Mouse (Mus musculus) bone marrow, adult 2 months (tissue): Measurements from ENCODE around the gene Dlk1. TPM values are rescaled to one million over a fixed set of nuclear protein-coding genes. Genes with fewer than 3 reads are reported as not detected.
A peak's percentile ranks its signal among the peaks of the same experiment; 100 is the strongest.

ENCODE experiments used
- H3K27ac ChIP-seq: fragments of 200-500 bp; 2 replicates; pipeline ENCODE4 v1.5.1; 2012; ENCODE audit warnings: low read depth, mild to moderate bottlenecking, control low read depth, inconsistent platforms, low read length; ENCODE audit not compliant: control insufficient read depth, poor library complexity, insufficient read depth
- H3K4me1 ChIP-seq: fragments of 200-500 bp; 2 replicates; pipeline ENCODE4 v1.6.1; 2011; ENCODE audit warnings: low read length; ENCODE audit not compliant: control insufficient read depth, insufficient read depth
- H3K4me3 ChIP-seq: fragments of 200-500 bp; replicated peaks from 2 replicates; pipeline ENCODE3; 2011; ENCODE audit warnings: mild to moderate bottlenecking, low read depth, low read length, control low read depth; ENCODE audit not compliant: control insufficient read depth
- CTCF ChIP-seq: fragments of 200-500 bp; IDR thresholded peaks from 2 replicates; pipeline ENCODE4 v1.5.1; 2011; ENCODE audit warnings: low read length, control low read depth; ENCODE audit not compliant: control insufficient read depth, insufficient read depth
- POLR2A ChIP-seq: fragments of 200-500 bp; IDR thresholded peaks from 2 replicates; pipeline ENCODE4 v1.6.1; 2011; ENCODE audit warnings: low read depth, mild to moderate bottlenecking, control low read depth, low read length, borderline replicate concordance; ENCODE audit not compliant: control insufficient read depth
- WGBS: fragments of 180-500 bp; shearing (Covaris S2); methylation state at CpG from one replicate; pipeline ENCODE4 v1.1.7; 2018; 5-methylcytosine and 5-hydroxymethylcytosine counted together
- polyA plus RNA-seq: library from polyadenylated mRNA; stranded (reverse); fragments of >200 nt; gene quantifications from 2 replicates; pipeline ENCODE4 v1.2.4, GENCODE M21; 2011; ENCODE audit warnings: low replicate concordance; ENCODE audit not compliant: missing spikeins, insufficient read depth, insufficient read length

Gene Dlk1
- polyA plus RNA-seq, 1 experiment, result 3.6 TPM

DNA sequence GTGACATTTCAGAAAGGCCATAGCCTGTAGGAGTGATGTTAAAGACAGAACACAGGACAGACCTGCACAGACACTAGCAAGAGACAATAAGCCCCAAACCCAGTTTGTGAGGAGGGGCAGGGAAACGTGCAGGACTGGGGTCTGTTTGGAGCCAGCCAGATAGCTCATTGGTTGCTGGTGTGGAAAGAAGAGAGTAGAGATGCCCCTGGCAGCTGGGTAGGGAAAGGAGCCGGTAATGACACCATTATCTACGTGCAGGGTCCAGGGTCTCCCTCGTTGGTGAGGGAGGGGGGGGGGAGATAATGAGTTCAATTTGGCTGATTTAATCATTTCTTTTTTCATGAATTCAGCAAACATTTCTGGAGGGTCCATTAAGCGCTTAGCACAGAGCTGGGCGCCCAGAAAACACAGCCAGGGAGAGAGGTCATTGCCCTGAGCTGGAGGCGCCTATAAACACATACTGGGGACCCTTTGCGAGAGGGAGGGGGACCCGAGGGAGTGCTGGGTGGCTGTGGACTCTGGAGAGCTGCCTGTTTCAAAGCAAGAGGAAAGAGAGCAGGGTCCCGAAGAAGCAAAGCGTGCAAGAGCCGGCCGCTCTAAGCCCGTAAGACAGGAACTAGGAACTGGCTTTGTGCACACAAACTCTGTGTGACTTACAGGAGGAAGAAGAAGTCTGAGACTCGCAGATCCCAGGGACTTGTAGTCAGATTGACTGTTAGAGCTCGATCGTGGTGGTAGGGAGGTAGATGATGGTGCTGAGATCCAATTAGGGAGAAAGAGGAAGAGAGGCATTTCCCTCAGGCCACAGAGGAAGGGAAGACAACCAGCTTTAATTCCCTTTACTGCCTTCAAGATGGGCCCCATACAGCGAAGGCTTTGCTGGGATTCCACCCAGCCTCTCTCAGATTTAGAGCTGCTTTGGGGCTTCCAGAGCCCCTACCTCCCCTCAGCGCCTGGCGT, 56.2 kb downstream of the Dlk1 start:
- WGBS, result 28% methylated on average over 20 of the region's 20 CpGs
- Histone ChIP-seq H3K4me1 (peaks cover 7% of the 10 kb centered on the region), H3K4me3 (no peak overlapping the region), H3K27ac (peak overlapping the region; percentile 68)
- TF ChIP-seq POLR2A (no peak), CTCF (no peak)

DNA sequence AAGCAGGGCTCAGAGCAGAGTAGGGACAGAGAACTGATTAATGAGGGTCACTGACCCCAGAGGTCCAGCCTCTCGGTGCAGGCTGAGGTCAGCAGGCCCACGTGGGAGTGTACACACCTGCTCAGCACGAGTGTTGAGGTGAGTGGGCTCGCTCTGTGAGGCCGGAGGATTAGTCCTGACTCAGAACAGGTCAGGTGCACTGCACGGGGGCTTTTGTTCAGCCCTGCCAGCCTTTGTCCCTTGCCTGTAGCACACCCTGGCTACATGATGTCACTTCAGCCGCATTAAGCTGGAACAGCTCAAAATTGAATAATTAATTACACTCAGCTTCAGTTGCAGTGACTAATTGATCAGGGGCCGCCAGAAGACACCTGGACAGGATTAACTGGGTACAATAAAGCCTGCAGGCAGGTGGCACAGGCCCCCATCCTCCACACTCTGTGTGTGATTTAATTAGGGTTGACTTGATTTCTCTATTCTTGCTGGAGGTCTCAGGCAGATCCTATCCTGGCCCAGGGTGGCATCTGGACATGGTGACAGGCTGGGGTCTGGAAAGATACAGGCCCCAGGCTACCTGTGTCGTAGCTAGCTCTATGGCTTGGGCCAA, 57.0 kb downstream of the Dlk1 start:
- Histone ChIP-seq H3K4me1 (peaks cover 7% of the 10 kb centered on the region), H3K27ac (peak overlapping the region; percentile 68)
- WGBS, result 72% methylated on average over 9 of the region's 9 CpGs

DNA sequence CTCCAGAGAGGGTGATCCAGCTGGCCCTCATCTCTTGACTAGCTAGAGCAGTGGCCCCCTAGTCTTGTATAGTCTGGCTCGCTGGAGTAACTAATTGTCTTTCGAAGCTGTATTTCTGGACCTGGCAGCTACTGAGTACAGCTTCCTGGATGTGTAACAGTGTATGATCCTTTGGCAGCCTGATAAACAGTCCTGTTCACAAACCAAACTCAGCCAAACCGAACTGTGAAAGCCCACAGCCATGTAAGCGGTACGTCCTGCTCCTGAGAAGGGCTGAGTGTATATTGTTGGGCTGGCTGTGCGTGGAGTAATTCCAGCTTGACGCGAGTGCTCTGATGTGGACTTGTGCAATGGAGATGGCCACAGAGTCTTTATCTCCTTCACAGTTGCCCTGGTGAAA, 57.6 kb downstream of the Dlk1 start:
- H3K27ac ChIP-seq, result no peak overlapping the region

More for the DNA sequence above, 57.0 kb downstream of the Dlk1 start:
- no peak overlapping the region for H3K4me3 ChIP-seq
- TF ChIP-seq POLR2A (no peak), CTCF (no peak)

DNA sequence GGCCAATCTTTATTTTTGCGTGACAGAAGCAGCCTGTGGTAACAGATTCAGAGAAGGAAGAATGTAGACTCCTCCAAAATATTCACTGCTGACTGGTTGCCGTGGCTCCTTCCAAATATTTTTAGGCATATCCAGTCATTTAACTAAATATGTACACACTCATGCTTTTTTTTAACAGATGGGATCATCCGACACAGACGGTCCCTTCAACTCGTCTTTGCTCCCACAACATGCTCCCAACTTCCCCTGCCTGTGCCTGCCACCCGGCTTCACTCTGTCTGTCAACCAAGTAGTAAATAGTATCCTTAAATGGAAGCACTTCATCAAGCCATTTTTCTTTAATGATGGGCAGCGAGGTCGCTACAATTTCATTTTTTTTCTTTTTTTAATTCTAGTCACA, 58.8 kb downstream of the Dlk1 start:
- H3K4me3 ChIP-seq, result no peak overlapping the region
- H3K27ac ChIP-seq, result no peak overlapping the region
- 80% methylated on average over 8 of the region's 8 CpGs for WGBS
- TF ChIP-seq CTCF, result no peak
- TF ChIP-seq POLR2A, result no peak
- H3K4me1 ChIP-seq, result peaks cover 7% of the 10 kb centered on the region

More for the DNA sequence above, 57.6 kb downstream of the Dlk1 start:
- no peak overlapping the region for H3K4me3 ChIP-seq
- 53% methylated on average over 8 of the region's 8 CpGs for WGBS
- no peak for TF ChIP-seq POLR2A
- TF ChIP-seq CTCF, result no peak
- H3K4me1 ChIP-seq, result peaks cover 7% of the 10 kb centered on the region

DNA sequence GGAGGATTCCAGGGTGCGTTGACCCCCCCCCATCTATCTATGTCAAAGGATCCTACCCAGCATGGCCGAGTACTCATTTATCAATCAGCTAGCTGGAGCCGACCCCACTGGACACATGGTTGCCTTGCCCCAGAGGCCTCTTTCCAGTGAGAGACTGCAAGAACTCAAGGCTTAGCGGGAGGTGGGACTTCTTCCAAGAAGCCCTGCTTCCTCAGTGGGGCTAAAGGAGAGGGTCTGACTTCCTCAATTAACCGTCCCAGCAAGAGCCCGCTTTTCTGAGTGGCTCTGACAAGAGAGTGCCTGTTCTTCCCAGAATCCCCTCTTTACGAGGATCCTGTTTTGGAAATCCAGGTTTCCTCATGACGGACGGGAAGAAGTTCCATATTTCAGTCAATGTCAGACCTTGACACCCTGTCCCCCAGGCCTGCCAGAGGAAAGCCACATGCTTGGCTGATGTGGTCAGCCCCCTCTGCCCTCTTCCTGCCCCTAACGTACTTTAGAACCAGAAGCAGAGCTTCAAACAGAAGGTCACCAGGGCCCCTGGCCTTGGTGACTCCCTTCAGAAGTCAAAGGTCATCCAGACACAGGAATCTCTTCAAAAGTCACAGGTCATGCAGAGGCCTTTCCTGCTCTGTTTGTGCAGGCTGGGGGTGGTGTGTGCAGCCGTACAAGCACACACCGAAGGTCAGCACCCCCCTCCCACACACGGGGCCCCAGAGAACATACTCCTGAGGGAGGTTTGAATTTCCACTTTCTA, 59.7 kb downstream of the Dlk1 start:
- no peak overlapping the region for H3K27ac ChIP-seq
- WGBS, result 12% methylated on average over 13 of the region's 13 CpGs
- TF ChIP-seq CTCF (no peak), POLR2A (no peak)
- H3K4me1 ChIP-seq, result peaks cover 5% of the 10 kb centered on the region
- H3K4me3 ChIP-seq, result no peak overlapping the region

Other genes with a start within 250 kb of the Dlk1 start
- not detected in 2 replicates for gene Rtl1, start 147.5 kb downstream of the Dlk1 start, polyA plus RNA-seq